Mouse (Mus musculus): ENCODE measurements around the gene Txndc12. TPM values are rescaled to one million over a fixed set of nuclear protein-coding genes. Genes with fewer than 3 reads are reported as not detected.
A peak's percentile ranks its signal among the peaks of the same experiment; 100 is the strongest.

The Txndc12 gene
- polyA plus RNA-seq, 1 experiment = 0.05 TPM

- no peaks in the 10 kb centered on the region for H3K27me3 ChIP-seq (ENCODE audit: control insufficient read depth)
- no peaks in the 10 kb centered on the region for H3K9me3 ChIP-seq (ENCODE audit: control insufficient read depth, low read length)
- no peaks in the 10 kb centered on the region for H3K4me1 ChIP-seq (ENCODE audit: control insufficient read depth)
- H3K36me3 ChIP-seq (ENCODE audit: control insufficient read depth) = peaks cover 90% of the 10 kb centered on the region
- no peak overlapping the region for H3K4me3 ChIP-seq (replicated peaks)
- TF ChIP-seq TAL1 (IDR thresholded peaks at IDR 0.05; ENCODE audit: low read length) (no peak), GATA1 (IDR thresholded peaks at IDR 0.05; ENCODE audit: low read length) (no peak)
Measured at GRCm38 (mm10) chr4:108825677-108826076, 8.7 kb upstream of the Txndc12 start.

GRCm38 (mm10) chr4:108826096-108826495 is 8.3 kb upstream of the Txndc12 start:
- H3K36me3 ChIP-seq (ENCODE audit: control insufficient read depth) = peaks cover 89% of the 10 kb centered on the region
- TF ChIP-seq TAL1 (IDR thresholded peaks at IDR 0.05; ENCODE audit: low read length) (no peak), GATA1 (IDR thresholded peaks at IDR 0.05; ENCODE audit: low read length) (no peak)
- H3K4me1 ChIP-seq (ENCODE audit: control insufficient read depth) = no peaks in the 10 kb centered on the region; the same call in 1 of the 2 replicates
- no peaks in the 10 kb centered on the region for H3K9me3 ChIP-seq (ENCODE audit: control insufficient read depth, low read length)
- no peaks in the 10 kb centered on the region for H3K27me3 ChIP-seq (ENCODE audit: control insufficient read depth)
- no peak overlapping the region for H3K4me3 ChIP-seq (replicated peaks)

GRCm38 (mm10) chr4:108826643-108827042 is 7.8 kb upstream of the Txndc12 start:
- H3K4me1 ChIP-seq (ENCODE audit: control insufficient read depth) = peaks cover 4% of the 10 kb centered on the region
- H3K9me3 ChIP-seq (ENCODE audit: control insufficient read depth, low read length) = no peaks in the 10 kb centered on the region
- H3K27me3 ChIP-seq (ENCODE audit: control insufficient read depth) = no peaks in the 10 kb centered on the region
- TF ChIP-seq TAL1 (IDR thresholded peaks at IDR 0.05; ENCODE audit: low read length) (no peak), GATA1 (IDR thresholded peaks at IDR 0.05; ENCODE audit: low read length) (no peak)
- H3K4me3 ChIP-seq (replicated peaks) = no peak overlapping the region
- H3K36me3 ChIP-seq (ENCODE audit: control insufficient read depth) = peaks cover 84% of the 10 kb centered on the region

- Histone ChIP-seq H3K4me3 (replicated peaks) (no peak overlapping the region), H3K36me3 (ENCODE audit: control insufficient read depth) (peaks cover 46% of the 10 kb centered on the region), H3K27me3 (ENCODE audit: control insufficient read depth) (no peaks in the 10 kb centered on the region), H3K4me1 (ENCODE audit: control insufficient read depth) (peaks cover 35% of the 10 kb centered on the region), H3K9me3 (ENCODE audit: control insufficient read depth, low read length) (no peaks in the 10 kb centered on the region)
- no peak for TF ChIP-seq TAL1 (IDR thresholded peaks at IDR 0.05; ENCODE audit: low read length)
- TF ChIP-seq GATA1 (IDR thresholded peaks at IDR 0.05; ENCODE audit: low read length) = no peak
Measured at GRCm38 (mm10) chr4:108830698-108831097, 3.7 kb upstream of the Txndc12 start.

DNA sequence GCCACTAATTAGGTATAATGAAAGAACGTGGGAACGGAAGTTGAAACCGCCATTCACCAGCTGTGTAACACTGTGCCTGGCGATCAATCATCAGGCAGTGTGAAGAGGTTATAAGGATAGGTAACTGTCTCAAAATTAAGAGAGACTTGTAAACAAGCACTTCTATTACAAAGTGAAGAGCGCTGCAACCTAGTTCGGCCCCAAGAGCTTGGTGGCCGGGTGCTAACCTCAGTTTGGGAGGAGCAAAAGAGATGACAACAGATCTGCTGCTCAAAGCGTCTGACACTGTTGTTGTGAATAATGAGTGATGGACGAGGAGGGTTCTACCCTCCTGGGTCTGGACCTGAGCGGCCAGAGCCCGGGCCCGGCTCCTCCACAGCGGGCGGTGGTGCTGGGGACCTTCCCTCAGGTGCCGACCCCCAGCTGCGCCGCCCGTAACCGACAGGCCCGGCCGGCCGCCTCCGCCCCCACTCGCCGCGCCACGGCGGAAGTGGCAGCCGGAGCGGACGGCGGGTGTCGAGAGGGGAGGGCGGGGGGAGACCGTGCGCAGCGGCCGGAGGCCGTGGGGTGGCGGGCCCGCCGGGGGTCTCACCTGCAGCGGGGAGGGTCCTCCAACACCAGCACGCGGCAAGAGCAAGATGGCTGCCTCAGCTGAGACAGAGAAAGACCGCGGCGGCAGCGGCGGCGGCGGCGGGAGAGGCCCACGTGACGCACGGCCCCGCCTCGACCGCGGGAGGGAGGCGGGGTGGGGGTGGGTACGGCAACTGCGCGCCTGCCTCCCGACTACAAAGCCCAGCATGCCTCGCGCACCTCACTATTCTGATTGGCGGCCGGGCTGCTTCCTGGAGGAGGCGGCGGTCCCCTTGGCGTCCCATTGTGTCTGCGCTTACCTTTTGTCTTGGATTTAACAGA is 1.2 kb upstream of the Txndc12 start, which contains the start of gene Btf3l4:
Gene Btf3l4 (minus strand): TSS at position 699 of the 912 bp plus-strand sequence.
- Histone ChIP-seq H3K9me3 (ENCODE audit: control insufficient read depth, low read length) (no peaks in the 10 kb centered on the region), H3K27me3 (ENCODE audit: control insufficient read depth) (no peaks in the 10 kb centered on the region), H3K4me1 (ENCODE audit: control insufficient read depth) (peaks cover 36% of the 10 kb centered on the region), H3K4me3 (replicated peaks) (peak within 1 kb of the TSS; percentile 98), H3K36me3 (ENCODE audit: control insufficient read depth) (peaks cover 23% of the 10 kb centered on the region)
- TF ChIP-seq GATA1 (IDR thresholded peaks at IDR 0.05; ENCODE audit: low read length) (no peak), TAL1 (IDR thresholded peaks at IDR 0.05; ENCODE audit: low read length) (no peak)

DNA sequence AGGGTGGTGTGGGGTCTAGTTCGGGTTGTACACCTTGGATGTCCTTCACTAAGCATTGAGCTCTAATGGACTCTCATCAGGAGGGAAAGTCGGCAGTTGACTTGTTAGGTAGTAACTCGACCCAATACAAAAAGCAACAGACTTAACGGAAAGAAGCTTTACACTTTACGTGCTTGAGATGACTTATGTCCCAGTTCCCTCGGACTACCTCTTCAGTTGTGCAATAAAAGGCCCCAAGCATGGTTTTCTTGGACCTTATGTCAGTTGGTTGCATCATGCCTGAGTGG is 630 bp upstream of the Txndc12 start:
- H3K36me3 ChIP-seq (ENCODE audit: control insufficient read depth) = peaks cover 17% of the 10 kb centered on the region
- H3K9me3 ChIP-seq (ENCODE audit: control insufficient read depth, low read length) = no peaks in the 10 kb centered on the region
- TF ChIP-seq GATA1 (IDR thresholded peaks at IDR 0.05; ENCODE audit: low read length) = no peak
- TF ChIP-seq TAL1 (IDR thresholded peaks at IDR 0.05; ENCODE audit: low read length) = no peak
- peaks cover 36% of the 10 kb centered on the region for H3K4me1 ChIP-seq (ENCODE audit: control insufficient read depth)
- H3K4me3 ChIP-seq (replicated peaks) = peak overlapping the region; percentile 98
- no peaks in the 10 kb centered on the region for H3K27me3 ChIP-seq (ENCODE audit: control insufficient read depth)

GRCm38 (mm10) chr4:108834971-108835311 is 540 bp downstream of the Txndc12 start:
- Histone ChIP-seq H3K4me1 (ENCODE audit: control insufficient read depth) (peaks cover 36% of the 10 kb centered on the region), H3K27me3 (ENCODE audit: control insufficient read depth) (no peaks in the 10 kb centered on the region), H3K9me3 (ENCODE audit: control insufficient read depth, low read length) (no peaks in the 10 kb centered on the region), H3K4me3 (replicated peaks) (peak overlapping the region; percentile 98), H3K36me3 (ENCODE audit: control insufficient read depth) (peaks cover 8% of the 10 kb centered on the region)
- TF ChIP-seq TAL1 (IDR thresholded peaks at IDR 0.05; ENCODE audit: low read length) = no peak
- no peak for TF ChIP-seq GATA1 (IDR thresholded peaks at IDR 0.05; ENCODE audit: low read length)

DNA sequence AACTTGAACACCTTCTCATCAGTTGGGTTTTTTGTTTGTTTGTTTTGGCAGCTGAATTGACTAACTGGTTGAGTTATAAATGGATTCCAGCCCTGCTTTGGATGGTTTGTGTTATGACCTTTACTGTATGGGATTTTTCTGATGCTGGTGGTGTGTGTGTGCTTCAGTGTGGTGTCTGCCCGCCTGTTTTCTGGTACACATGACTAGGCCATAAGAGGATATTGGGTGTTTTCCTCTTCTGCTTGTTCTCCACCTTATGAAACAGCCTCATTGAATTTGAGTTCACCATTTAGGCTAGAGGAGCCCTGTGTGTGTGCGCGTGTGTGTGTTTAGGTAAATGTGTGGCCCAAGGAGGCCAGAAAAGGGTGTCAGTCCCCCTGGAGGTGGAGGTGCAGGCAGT is 1.1 kb downstream of the Txndc12 start:
- Histone ChIP-seq H3K4me1 (ENCODE audit: control insufficient read depth) (peaks cover 36% of the 10 kb centered on the region), H3K27me3 (ENCODE audit: control insufficient read depth) (no peaks in the 10 kb centered on the region), H3K9me3 (ENCODE audit: control insufficient read depth, low read length) (no peaks in the 10 kb centered on the region), H3K4me3 (replicated peaks) (peak overlapping the region; percentile 98), H3K36me3 (ENCODE audit: control insufficient read depth) (peaks cover 3% of the 10 kb centered on the region)
- TF ChIP-seq TAL1 (IDR thresholded peaks at IDR 0.05; ENCODE audit: low read length) (no peak), GATA1 (IDR thresholded peaks at IDR 0.05; ENCODE audit: low read length) (no peak)

- Histone ChIP-seq H3K4me1 (ENCODE audit: control insufficient read depth) (peaks cover 22% of the 10 kb centered on the region), H3K27me3 (ENCODE audit: control insufficient read depth) (no peaks in the 10 kb centered on the region), H3K4me3 (replicated peaks) (no peak overlapping the region), H3K36me3 (ENCODE audit: control insufficient read depth) (no peaks in the 10 kb centered on the region), H3K9me3 (ENCODE audit: control insufficient read depth, low read length) (no peaks in the 10 kb centered on the region)
- no peak for TF ChIP-seq GATA1 (IDR thresholded peaks at IDR 0.05; ENCODE audit: low read length)
Measured at GRCm38 (mm10) chr4:108838031-108838430, 3.6 kb downstream of the Txndc12 start.
